Mouse (Mus musculus) heart, embryonic 11.5 days (tissue): ENCODE measurements around the gene Oasl2. TPM values are rescaled to one million over a fixed set of nuclear protein-coding genes. Genes with fewer than 3 reads are reported as not detected.

Experiments
- ATAC-seq: fragments of 200-750 bp; cut with Nextera tagmentation; replicated peaks from 2 replicates; pipeline ENCODE4 v1.8.0; 2017; ENCODE audit warnings: moderate library complexity; ENCODE audit not compliant: insufficient number of reproducible peaks, low FRiP score, low TSS enrichment
- H3K27ac ChIP-seq: fragments of 300-500 bp; sonication (generic); 2 replicates; pipeline ENCODE4 v1.5.1; 2014; ENCODE audit warnings: mild to moderate bottlenecking, low read depth, low read length
- H3K27me3 ChIP-seq: fragments of 300-500 bp; sonication (generic); 2 replicates; pipeline ENCODE4 v1.6.1; 2014; ENCODE audit warnings: mild to moderate bottlenecking, low read length, mixed read lengths; ENCODE audit not compliant: control insufficient read depth, insufficient read depth
- H3K36me3 ChIP-seq: fragments of 300-500 bp; sonication (generic); 2 replicates; pipeline ENCODE4 v1.6.1; 2014; ENCODE audit warnings: mild to moderate bottlenecking, low read length, moderate library complexity, mixed read lengths; ENCODE audit not compliant: control insufficient read depth, insufficient read depth
- H3K4me1 ChIP-seq: fragments of 300-500 bp; sonication (generic); 2 replicates; pipeline ENCODE4 v1.6.1; 2014; ENCODE audit warnings: low read length; ENCODE audit not compliant: control insufficient read depth, insufficient read depth
- H3K4me2 ChIP-seq: fragments of 300-500 bp; sonication (generic); 2 replicates; pipeline ENCODE4 v1.6.1; 2014; ENCODE audit warnings: mild to moderate bottlenecking, moderate library complexity
- H3K4me3 ChIP-seq: fragments of 300-500 bp; sonication (generic); 2 replicates; pipeline ENCODE4 v1.5.1; 2014; ENCODE audit warnings: low read depth, low read length
- H3K9ac ChIP-seq: fragments of 300-500 bp; sonication (generic); 2 replicates; pipeline ENCODE4 v1.6.1; 2014; ENCODE audit warnings: mild to moderate bottlenecking, low read depth, low read length, moderate library complexity
- H3K9me3 ChIP-seq: fragments of 300-500 bp; sonication (generic); replicated peaks from 2 replicates; pipeline ENCODE4 v1.6.1; 2016; ENCODE audit warnings: low read length; ENCODE audit not compliant: control insufficient read depth
- WGBS: fragments of 180-500 bp; shearing (Covaris S2); extraction: QIAGEN DNeasy Blood & Tissue Kit; methylation state at CpG from one replicate; pipeline ENCODE4 v1.1.7; 2014; ENCODE audit not compliant: insufficient replicate concordance; 5-methylcytosine and 5-hydroxymethylcytosine counted together
- polyA plus RNA-seq: library from polyadenylated mRNA; unstranded; fragments of >200 nt; fragmentation: Nextera tagmentation; extraction: Ambion mirVana; gene quantifications from 2 replicates; pipeline ENCODE4 v1.2.1, GENCODE M21; 2014

Gene Oasl2
- polyA plus RNA-seq, 1 experiment from 2014 or later, result 2.7 TPM

DNA sequence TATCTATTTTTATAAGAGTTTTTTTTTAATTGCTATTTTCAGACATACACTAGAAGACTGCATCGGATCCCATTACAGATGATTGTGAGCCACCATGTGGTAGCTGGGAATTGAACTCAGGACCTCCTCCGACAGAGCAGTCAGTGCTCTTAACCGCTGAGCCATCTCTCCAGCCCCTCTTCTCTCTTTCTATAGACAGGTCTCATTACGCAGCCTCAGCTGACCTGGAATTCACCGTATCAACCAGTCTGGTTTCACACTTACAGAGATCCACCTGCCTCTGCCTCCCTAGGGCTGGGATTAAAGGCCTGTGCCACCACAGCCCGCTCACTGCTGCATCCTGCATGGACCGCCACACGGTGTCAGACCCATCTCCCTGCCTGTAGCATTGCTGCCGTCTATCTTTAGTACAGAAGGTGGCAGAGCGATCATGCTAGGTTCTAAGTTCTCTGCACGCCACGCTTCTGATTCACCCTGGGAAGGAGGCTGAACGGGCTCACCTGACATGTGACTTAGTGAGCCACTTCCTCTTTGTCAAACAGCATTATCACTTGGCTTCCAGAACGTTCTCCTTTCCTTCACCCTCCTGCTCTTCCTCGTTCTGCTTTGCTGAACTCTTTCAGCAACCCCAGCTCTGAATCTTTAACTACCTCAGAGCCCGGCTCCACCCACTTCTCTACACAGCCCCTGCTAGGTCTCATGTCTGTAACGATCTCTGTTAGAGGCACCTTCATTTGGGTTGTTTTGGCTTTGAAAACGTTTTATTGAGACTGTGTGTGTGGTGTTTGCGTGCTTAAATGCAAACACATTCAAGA is 25.0 kb downstream of the Oasl2 start:
- Histone ChIP-seq H3K4me1 (0 out of 2 replicates have a peak, but pooled peaks cover 4% of the 10 kb centered on the region), H3K4me2 (no peak overlapping the region), H3K9ac (no peak overlapping the region), H3K36me3 (no peaks in the 10 kb centered on the region), H3K27me3 (no peaks in the 10 kb centered on the region), H3K27ac (no peak overlapping the region), H3K4me3 (no peak overlapping the region), H3K9me3 (no peaks in the 10 kb centered on the region)
- ATAC-seq, result no peak
- WGBS, result 69% methylated on average over 19 of the region's 19 CpGs

DNA sequence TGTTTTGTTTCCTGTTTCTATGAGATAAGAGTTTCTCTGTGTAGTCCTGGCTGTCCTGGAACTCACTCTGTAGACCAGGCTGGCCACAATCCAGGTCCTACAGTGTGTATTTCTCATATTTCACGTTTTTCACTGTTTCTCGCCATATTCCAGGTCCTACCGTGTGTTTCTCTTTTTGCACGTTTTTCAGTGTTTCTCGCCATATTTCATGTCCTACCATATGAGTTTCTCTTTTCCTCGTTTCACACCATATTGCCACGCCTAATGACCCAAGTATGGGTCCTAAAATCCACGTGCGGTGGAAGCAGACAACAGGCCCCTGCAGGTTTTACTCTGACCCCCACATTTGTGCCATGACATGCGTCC is 25.6 kb downstream of the Oasl2 start:
- H3K27me3 ChIP-seq, result no peaks in the 10 kb centered on the region
- peak; percentile 77; the same call in 1 of the 2 replicates for ATAC-seq
- no peak overlapping the region for H3K4me2 ChIP-seq
- no peak overlapping the region for H3K4me3 ChIP-seq
- H3K9me3 ChIP-seq, result no peaks in the 10 kb centered on the region
- no peak overlapping the region for H3K27ac ChIP-seq
- 0 out of 2 replicates have a peak, but pooled peaks cover 4% of the 10 kb centered on the region for H3K4me1 ChIP-seq
- 67% methylated on average over 10 of the region's 10 CpGs for WGBS
- H3K9ac ChIP-seq, result no peak overlapping the region
- H3K36me3 ChIP-seq, result no peaks in the 10 kb centered on the region

DNA sequence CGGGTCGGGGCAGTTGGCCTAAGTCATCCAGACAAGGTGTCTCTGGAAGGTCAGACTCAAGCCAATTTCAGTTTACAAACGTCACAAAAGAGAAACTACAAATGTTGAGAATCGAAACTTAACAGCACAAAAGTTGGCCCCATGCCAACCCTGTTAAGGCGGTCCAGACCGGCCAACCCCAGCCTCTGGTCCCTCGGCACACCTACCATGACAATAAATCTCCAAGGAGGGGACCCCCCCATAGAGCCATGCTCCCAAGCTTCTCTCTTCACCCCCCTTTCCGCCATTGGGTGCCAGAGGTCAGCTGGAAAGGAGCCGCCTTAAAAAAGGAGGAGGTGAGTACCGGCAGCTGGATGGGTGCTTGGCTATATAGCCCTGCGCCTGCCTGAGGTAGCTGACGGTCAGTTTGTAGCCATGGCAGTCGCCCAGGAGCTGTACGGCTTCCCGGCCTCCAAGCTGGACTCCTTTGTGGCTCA is 26.3 kb downstream of the Oasl2 start, which contains the start of gene Oasl1:
Gene Oasl1, plus strand, starts transcription at position 243 of the 476 bp plus-strand sequence.
- Histone ChIP-seq H3K4me1 (0 out of 2 replicates have a peak, but pooled peaks cover 4% of the 10 kb centered on the region), H3K27ac (no peak within 1 kb of the TSS), H3K4me3 (no peak within 1 kb of the TSS), H3K27me3 (no peaks in the 10 kb centered on the region), H3K9me3 (no peaks in the 10 kb centered on the region), H3K9ac (no peak within 1 kb of the TSS), H3K4me2 (peak within 1 kb of the TSS; percentile 36), H3K36me3 (no peaks in the 10 kb centered on the region)
- WGBS, result 52% methylated on average over 15 of the region's 15 CpGs
- no peak for ATAC-seq

DNA sequence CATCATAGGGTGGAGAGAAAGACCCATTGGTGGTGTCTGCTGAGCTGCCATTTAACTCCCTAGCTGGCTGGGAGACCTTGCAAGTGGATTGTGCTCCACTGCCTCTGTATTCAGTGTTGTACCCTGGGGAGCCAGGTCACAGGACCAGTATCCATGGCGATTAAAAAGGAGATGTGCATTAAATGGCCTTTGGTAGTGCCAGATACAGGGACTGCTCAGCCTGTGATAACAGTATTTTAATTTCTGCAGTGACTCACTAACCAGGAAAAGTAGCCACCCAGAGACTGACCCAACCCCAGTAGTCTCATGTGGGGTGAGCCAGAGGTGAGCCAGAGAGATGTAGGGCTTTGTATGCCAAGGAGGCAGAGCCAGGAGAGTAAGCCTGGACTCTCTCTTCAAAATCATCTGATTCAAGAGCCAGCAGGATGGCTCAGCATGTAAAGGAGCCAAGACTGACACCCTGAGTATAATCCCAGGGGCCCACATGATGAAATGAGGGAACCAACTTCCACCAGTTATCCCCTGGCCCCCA is 29.5 kb downstream of the Oasl2 start:
- 52% methylated on average over 1 of the region's 1 CpGs for WGBS
- 0 out of 2 replicates have a peak, but pooled peaks cover 4% of the 10 kb centered on the region for H3K4me1 ChIP-seq
- no peaks in the 10 kb centered on the region for H3K36me3 ChIP-seq
- H3K27me3 ChIP-seq, result no peaks in the 10 kb centered on the region
- H3K4me3 ChIP-seq, result no peak overlapping the region
- ATAC-seq, result no peak
- H3K9me3 ChIP-seq, result no peaks in the 10 kb centered on the region
- H3K9ac ChIP-seq, result no peak overlapping the region
- no peak overlapping the region for H3K4me2 ChIP-seq
- no peak overlapping the region for H3K27ac ChIP-seq

DNA sequence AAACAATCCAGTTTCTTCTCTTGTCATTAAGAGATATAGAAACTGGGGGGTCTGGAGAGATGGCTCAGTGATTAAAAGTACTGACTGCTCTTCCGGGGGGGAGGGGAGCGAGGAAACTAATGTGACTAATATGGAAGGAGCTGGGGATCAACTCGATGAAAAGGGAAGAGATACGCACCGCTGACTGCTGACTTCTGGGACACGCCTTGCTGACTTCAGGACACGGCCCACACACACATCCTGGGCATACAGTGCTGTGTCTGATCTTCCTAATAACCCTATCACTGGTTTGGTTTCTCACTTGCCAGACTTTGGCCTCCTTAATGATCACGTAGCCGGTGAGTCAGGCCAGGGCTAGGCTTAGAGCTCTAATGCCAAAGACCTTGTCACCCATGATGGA is 30.0 kb downstream of the Oasl2 start:
- 0 out of 2 replicates have a peak, but pooled peaks cover 4% of the 10 kb centered on the region for H3K4me1 ChIP-seq
- no peak overlapping the region for H3K9ac ChIP-seq
- no peaks in the 10 kb centered on the region for H3K36me3 ChIP-seq
- H3K9me3 ChIP-seq, result no peaks in the 10 kb centered on the region
- no peak overlapping the region for H3K4me2 ChIP-seq
- 80% methylated on average over 9 of the region's 9 CpGs for WGBS
- ATAC-seq, result no peak
- H3K4me3 ChIP-seq, result no peak overlapping the region
- no peak overlapping the region for H3K27ac ChIP-seq
- no peaks in the 10 kb centered on the region for H3K27me3 ChIP-seq

DNA sequence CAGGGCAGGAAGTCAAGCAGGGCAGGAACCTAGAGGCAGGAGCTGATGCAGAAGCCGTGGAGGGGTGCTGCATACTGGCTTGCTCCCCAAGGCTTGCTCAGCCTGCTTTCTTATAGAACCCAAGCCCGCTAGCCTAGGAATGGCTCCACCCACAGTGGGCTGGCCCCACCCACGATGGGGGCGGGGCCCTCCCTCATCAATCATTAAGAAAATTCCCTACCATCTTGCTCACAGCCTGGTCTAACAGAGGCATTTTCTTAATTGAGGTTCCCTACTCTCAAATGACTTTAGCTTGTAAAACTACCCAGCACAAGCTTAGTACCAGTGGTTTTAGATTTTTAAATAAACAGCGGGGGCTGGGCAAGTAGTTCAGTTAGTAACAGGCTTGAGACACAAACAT is 34.9 kb downstream of the Oasl2 start:
- ATAC-seq, result no peak
- H3K27ac ChIP-seq, result no peak overlapping the region
- H3K27me3 ChIP-seq, result no peaks in the 10 kb centered on the region
- no peak overlapping the region for H3K4me3 ChIP-seq
- H3K9me3 ChIP-seq, result no peaks in the 10 kb centered on the region
- WGBS, result 51% methylated on average over 5 of the region's 5 CpGs
- no peak overlapping the region for H3K4me2 ChIP-seq
- H3K9ac ChIP-seq, result no peak overlapping the region
- no peaks in the 10 kb centered on the region for H3K4me1 ChIP-seq
- H3K36me3 ChIP-seq, result no peaks in the 10 kb centered on the region

DNA sequence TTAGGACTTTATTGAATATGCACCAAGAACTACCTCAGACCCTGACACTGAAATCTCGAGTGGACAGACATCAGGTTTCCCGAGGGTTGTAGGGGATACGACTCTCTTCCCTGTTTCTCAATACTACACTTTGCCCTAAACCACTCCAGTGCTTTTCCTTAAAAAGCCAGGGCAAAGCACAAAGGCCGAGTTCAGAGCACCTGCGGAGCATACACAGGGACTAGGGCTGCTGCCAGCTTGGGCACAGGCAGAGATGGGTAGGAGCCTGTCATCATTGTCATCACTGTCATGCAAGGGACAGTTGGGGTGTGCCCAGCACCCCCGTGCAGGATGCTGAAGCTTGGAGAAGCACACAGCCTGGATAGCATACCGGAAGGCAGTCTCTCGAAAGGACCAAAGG is 36.5 kb downstream of the Oasl2 start:
- no peak overlapping the region for H3K4me3 ChIP-seq
- no peak overlapping the region for H3K9ac ChIP-seq
- no peaks in the 10 kb centered on the region for H3K9me3 ChIP-seq
- H3K4me2 ChIP-seq, result no peak overlapping the region
- WGBS, result 76% methylated on average over 8 of the region's 8 CpGs
- no peaks in the 10 kb centered on the region for H3K4me1 ChIP-seq
- no peaks in the 10 kb centered on the region for H3K27me3 ChIP-seq
- H3K27ac ChIP-seq, result no peak overlapping the region
- no peak for ATAC-seq
- H3K36me3 ChIP-seq, result no peaks in the 10 kb centered on the region

DNA sequence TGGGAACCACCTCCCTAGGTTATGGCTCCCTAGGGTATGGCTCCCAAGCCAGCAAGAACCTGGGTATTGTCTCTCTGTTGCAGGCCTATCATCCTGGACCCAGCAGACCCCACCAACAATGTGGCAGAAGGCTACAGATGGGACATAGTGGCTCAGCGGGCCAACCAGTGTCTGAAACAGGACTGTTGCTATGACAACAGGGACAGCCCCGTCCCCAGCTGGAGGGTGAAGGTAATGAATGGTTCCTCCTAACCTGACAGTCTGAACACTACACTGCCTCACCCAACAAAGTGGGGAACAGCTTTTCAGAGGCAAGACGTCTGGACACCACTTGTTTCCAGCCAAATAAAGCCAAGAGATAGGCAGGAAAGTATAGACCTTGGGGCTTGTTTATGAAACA is 39.1 kb downstream of the Oasl2 start:
- H3K27me3 ChIP-seq, result no peaks in the 10 kb centered on the region

More for the DNA sequence above, 39.1 kb downstream of the Oasl2 start:
- ATAC-seq, result no peak
- Histone ChIP-seq H3K9ac (no peak overlapping the region), H3K4me3 (no peak overlapping the region), H3K4me1 (no peaks in the 10 kb centered on the region), H3K4me2 (no peak overlapping the region), H3K9me3 (no peaks in the 10 kb centered on the region), H3K27ac (no peak overlapping the region), H3K36me3 (no peaks in the 10 kb centered on the region)
- 46% methylated on average over 3 of the region's 3 CpGs for WGBS
